Mouse (Mus musculus) heart, embryonic 10.5 days (tissue): ENCODE measurements around the gene 4933428M09Rik. TPM values are rescaled to one million over a fixed set of nuclear protein-coding genes. Genes with fewer than 3 reads are reported as not detected.

ENCODE experiments used
- polyA plus RNA-seq: library from polyadenylated mRNA; unstranded; fragments of >200 nt; fragmentation: Nextera tagmentation; extraction: Ambion mirVana; gene quantifications from 2 replicates; pipeline ENCODE4 v1.2.1, GENCODE M21; 2016

The 4933428M09Rik gene
- polyA plus RNA-seq, 1 experiment from 2014 or later: not detected

Other genes starting within 250 kb of the 4933428M09Rik start
- gene Serpina7, start 94.0 kb upstream of the 4933428M09Rik start, polyA plus RNA-seq: not detected in 2 replicates
- gene 4930513O06Rik, start 93.0 kb upstream of the 4933428M09Rik start, polyA plus RNA-seq: not detected in 2 replicates
- 40.2 and 40.5 TPM in 2 replicates for gene Mum1l1, start 30.8 kb downstream of the 4933428M09Rik start, polyA plus RNA-seq
- gene Trap1a, start 154.5 kb downstream of the 4933428M09Rik start, polyA plus RNA-seq: 0.36 and 0.48 TPM in 2 replicates